Mouse (Mus musculus): ENCODE data around the gene Med19. TPM values are rescaled to one million over a fixed set of nuclear protein-coding genes. Genes with fewer than 3 reads are reported as not detected.
"Not testable (repeated sequence)": the region's sequence is repeated elsewhere in the genome, so short reads cannot be mapped to it uniquely, and the experiment has no call there.

Med19 gene
- polyA plus RNA-seq, 1 experiment from 2014 or later, result 53.5 TPM

DNA sequence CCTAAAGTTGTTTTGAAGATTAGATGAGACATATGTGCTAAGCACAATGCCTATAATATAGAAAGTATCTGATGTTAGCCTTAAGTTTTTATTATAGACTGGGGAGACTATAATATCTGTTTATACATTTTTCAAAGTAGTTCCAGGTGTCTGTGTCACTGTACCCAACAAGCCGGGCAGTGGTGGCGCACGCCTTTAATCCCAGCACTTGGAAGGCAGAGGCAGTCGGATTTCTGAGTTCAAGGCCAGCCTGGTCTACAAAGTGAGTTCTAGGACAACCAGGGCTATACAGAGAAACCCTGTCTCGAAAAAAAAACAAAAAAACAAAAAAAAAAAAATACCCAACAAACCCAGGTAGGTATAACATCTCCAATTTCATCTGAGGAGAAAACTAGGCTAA is 50.0 kb downstream of the Med19 start:
- not testable (repeated sequence) for ATAC-seq (ENCODE audit: low FRiP score); H3K27ac ChIP-seq; H3K27me3 ChIP-seq; H3K4me3 ChIP-seq; H3K9me3 ChIP-seq; H3K4me2 ChIP-seq; H3K9ac ChIP-seq
- Histone ChIP-seq H3K4me1 (replicated peaks) (peaks cover 32% of the 10 kb centered on the region), H3K36me3 (peaks cover 20% of the 10 kb centered on the region)
- WGBS, result 82% methylated on average over 5 of the region's 5 CpGs

DNA sequence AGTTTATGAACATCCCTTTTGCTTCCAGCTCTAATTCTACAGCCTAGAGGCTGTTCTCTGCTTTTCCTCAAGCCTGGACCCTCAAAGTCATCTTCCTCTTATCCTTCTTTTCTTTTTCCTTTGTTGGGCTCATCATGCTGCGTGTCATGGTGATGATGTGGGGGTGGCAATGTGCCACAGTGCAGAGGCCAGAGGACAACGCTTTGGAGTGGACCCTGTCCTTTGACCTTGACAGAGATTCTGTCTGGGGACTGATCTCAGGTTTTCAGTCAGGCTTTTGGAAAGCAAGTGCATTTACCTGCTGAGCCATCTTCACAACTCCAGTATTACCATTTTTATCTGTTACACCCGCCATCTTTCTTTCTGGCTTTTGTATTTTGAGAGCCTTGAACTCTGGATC is 53.0 kb downstream of the Med19 start:
- no peak overlapping the region for H3K27ac ChIP-seq
- no peaks in the 10 kb centered on the region for H3K36me3 ChIP-seq
- no peak for ATAC-seq (ENCODE audit: low FRiP score)
- H3K9ac ChIP-seq, result no peak overlapping the region
- no peaks in the 10 kb centered on the region for H3K27me3 ChIP-seq
- H3K4me1 ChIP-seq (replicated peaks), result peaks cover 39% of the 10 kb centered on the region
- 92% methylated on average over 3 of the region's 3 CpGs for WGBS
- no peaks in the 10 kb centered on the region for H3K9me3 ChIP-seq
- H3K4me3 ChIP-seq, result no peak overlapping the region
- H3K4me2 ChIP-seq, result no peak overlapping the region

DNA sequence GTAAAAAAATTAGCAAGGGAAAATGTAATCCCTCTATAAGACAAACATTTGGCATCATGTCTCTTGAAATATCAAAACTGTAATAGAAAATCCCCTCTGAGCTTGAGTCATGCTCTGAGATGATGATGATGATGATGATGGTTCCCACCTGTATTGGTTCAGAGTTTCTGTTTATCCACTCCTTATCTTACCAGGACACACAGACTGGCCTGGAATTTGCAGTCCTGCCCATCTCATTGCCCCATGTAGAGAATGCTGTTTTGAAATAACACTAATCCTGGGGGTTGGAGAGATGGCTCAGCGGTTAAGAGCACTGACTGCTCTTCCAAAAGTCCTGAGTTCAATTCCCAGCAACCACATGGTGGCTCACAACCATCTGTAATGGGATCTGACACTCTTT is 54.2 kb downstream of the Med19 start:
- H3K4me2 ChIP-seq, result no peak overlapping the region
- H3K36me3 ChIP-seq, result no peaks in the 10 kb centered on the region
- no peak for ATAC-seq (ENCODE audit: low FRiP score)
- whole genome bisulfite sequencing, result 74% methylated on average over 1 of the region's 1 CpGs
- H3K9ac ChIP-seq, result no peak overlapping the region
- peaks cover 45% of the 10 kb centered on the region for H3K4me1 ChIP-seq (replicated peaks)
- H3K27me3 ChIP-seq, result no peaks in the 10 kb centered on the region
- no peak overlapping the region for H3K27ac ChIP-seq
- H3K9me3 ChIP-seq, result no peaks in the 10 kb centered on the region
- no peak overlapping the region for H3K4me3 ChIP-seq

DNA sequence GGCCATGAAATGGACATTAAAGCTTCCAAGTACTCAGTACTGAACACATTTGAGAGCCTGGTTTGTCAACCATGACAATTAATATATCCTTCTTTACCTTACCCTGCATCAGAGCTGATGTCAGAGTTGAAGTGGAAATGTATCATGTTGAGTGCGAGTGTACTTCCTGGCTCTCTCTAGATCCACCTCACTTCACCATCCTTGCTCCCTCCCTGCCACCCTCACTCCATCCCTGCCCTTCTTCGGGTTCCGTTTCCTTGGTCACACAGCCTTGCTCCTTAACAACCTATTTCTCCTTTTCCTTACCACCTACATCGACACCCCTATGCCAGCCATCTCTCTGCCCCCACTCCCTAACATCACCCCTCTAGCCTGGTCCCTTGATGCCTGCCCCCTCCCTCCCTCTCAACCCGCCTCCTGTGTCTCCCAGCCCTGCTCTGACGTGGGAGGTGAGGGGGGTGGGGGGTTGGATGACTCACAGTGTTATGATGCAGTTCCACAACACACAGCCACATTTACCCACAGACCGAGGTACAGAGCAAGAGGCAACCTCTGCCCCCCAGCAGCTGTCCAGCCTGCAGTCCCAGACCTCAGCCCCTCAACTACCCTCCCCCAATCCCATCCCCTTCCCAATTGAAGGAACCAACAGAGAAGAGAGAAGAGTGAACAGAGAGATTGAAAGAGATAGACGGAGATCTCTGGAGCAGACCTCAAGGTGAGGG is 55.5 kb downstream of the Med19 start, which contains the start of gene Ypel4:
Gene Ypel4 (plus strand): TSS at position 480 of the 722 bp plus-strand sequence.
- H3K9ac ChIP-seq, result peak within 1 kb of the TSS; percentile 82
- peak; percentile 80 for ATAC-seq (ENCODE audit: low FRiP score)
- peak within 1 kb of the TSS; percentile 55 for H3K4me3 ChIP-seq
- H3K27me3 ChIP-seq, result no peaks in the 10 kb centered on the region
- H3K9me3 ChIP-seq, result no peaks in the 10 kb centered on the region
- H3K4me1 ChIP-seq (replicated peaks), result peaks cover 54% of the 10 kb centered on the region
- no peaks in the 10 kb centered on the region for H3K36me3 ChIP-seq
- H3K27ac ChIP-seq, result peak within 1 kb of the TSS; percentile 90
- 3% methylated on average over 8 of the region's 8 CpGs for WGBS
- H3K4me2 ChIP-seq, result peak within 1 kb of the TSS; percentile 80

DNA sequence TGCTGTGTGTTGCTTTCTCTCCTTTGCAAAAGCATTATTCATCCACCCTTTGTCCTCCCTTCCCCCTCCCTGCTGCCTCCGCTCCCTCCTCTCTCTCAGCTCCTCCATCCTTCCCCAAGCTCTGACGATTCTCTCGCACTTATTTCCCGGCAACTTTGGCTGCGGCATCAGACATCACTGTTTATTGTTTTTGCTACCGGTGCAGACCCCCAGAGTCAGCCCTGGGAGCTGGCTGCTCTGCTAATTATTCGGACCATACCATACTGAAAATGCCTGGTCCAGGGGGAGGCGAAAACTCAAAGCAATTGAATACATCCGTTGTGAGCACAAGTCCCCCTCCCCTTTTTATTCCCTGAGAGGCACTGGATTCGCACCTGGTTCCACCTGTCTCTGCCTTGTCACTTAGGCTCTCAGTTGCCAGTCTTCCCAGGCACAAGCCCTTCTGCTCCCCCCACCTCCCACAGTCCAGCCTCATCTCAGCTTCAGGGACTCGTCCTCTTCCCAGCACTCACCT is 56.2 kb downstream of the Med19 start:
- Histone ChIP-seq H3K27ac (peak overlapping the region; percentile 90), H3K27me3 (no peaks in the 10 kb centered on the region), H3K36me3 (no peaks in the 10 kb centered on the region), H3K9ac (peak overlapping the region; percentile 82), H3K4me1 (replicated peaks) (peaks cover 61% of the 10 kb centered on the region), H3K9me3 (no peaks in the 10 kb centered on the region), H3K4me2 (peak overlapping the region; percentile 80), H3K4me3 (peak overlapping the region; percentile 55)
- peak; percentile 63 for ATAC-seq (ENCODE audit: low FRiP score)
- 0% methylated on average over 11 of the region's 11 CpGs for WGBS

DNA sequence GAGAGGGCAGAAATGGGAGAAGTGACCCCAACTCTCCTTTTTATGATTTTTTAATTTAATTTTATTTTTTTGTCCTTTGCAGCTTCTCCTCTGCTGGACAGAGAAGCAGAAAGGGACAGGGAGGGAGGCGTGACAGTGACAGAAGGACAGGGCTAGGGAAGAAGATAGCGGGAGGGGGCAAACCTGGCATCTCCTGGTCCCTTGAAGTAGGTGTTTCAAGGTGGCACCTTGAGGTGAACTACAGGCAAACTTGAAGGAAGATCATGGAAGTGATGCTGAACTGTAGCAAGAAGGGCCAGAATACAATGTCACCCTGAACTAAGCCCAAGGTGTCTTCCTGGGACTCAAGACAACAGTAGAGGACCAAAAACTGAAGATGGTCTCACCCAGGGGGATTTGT is 56.7 kb downstream of the Med19 start:
- WGBS, result 2% methylated on average over 2 of the region's 2 CpGs
- peaks cover 65% of the 10 kb centered on the region for H3K4me1 ChIP-seq (replicated peaks)
- no peak for ATAC-seq (ENCODE audit: low FRiP score)

DNA sequence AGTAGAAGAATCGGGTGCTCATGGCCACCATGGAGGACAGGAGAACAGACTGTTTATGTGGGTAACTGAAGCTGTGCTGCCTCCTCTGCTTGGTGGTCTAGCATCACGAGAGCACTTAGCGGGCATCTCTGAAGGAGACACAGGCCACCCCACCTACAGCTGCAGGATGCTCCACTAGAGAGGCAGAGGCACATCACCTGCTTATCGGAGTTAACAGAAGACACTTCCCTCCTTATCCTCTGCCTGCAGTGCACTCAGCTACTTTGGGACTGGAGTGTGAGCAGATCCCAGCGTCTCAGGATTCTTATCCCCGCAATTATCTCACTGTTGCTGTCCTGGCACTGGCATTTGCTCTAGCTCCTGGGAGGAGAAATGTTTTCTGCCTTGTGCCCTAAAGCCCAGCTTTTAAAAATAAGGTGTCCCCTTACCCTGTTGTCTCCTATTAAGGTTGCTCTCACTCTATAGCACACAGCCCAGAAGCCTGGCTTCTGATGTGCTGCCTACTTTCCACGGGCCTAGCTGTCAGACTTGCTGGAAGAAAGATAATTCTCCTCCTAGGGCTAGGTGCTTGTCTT is 57.2 kb downstream of the Med19 start:
- peak overlapping the region; percentile 90 for H3K27ac ChIP-seq
- no peaks in the 10 kb centered on the region for H3K9me3 ChIP-seq
- H3K27me3 ChIP-seq, result no peaks in the 10 kb centered on the region
- peaks cover 70% of the 10 kb centered on the region for H3K4me1 ChIP-seq (replicated peaks)
- no peak for ATAC-seq (ENCODE audit: low FRiP score)
- H3K9ac ChIP-seq, result peak overlapping the region; percentile 82
- H3K36me3 ChIP-seq, result 0 out of 2 replicates have a peak, but pooled peaks cover 1% of the 10 kb centered on the region
- peak overlapping the region; percentile 55 for H3K4me3 ChIP-seq
- peak overlapping the region; percentile 80 for H3K4me2 ChIP-seq
- 21% methylated on average over 7 of the region's 7 CpGs for WGBS

More for the DNA sequence above, 56.7 kb downstream of the Med19 start:
- H3K9ac ChIP-seq, result peak overlapping the region; percentile 82
- peak overlapping the region; percentile 55 for H3K4me3 ChIP-seq
- no peaks in the 10 kb centered on the region for H3K27me3 ChIP-seq
- H3K4me2 ChIP-seq, result peak overlapping the region; percentile 80
- no peaks in the 10 kb centered on the region for H3K36me3 ChIP-seq
- peak overlapping the region; percentile 90 for H3K27ac ChIP-seq
- H3K9me3 ChIP-seq, result no peaks in the 10 kb centered on the region

DNA sequence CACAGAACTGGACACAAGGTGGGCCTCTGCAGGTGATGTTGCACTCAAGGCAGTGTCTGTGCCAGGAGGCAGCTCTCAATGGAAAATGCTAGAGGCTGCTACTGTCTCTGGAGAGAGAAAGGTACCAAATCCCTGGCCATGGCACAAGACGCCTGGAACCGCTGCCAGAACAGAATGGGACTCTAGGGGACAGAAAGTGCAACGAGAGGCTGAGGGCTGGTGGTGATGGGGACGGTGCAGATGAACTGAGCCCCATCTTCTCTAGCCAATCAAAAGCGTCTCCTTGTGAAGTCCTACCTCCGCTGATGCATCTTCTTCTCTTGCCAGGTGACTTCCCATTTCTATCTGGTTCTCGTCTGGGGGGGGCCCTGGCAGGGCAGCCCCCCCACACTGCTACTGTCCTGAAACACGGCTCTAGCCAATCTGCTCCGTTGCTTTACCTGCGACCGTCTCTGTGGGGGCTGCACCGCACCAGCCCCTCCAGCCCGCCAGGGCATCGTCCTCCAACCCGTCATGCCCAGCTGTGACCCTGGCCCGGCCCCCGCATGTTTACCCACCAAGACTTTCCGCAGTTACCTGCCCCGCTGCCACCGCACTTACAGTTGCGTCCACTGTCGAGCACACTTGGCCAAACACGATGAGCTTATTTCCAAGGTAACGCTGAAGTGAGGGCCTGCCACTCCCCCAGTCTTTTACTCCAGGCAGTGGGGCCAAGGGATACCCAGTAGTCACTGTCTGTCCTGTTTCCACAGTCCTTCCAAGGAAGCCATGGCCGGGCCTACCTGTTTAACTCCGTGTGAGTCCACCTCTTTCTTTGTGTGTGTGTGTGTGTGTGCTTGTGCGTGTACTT is 58.3 kb downstream of the Med19 start:
- Histone ChIP-seq H3K9ac (peak overlapping the region; percentile 82), H3K27ac (peak overlapping the region; percentile 23; the same call in 1 of the 2 replicates), H3K4me2 (peak overlapping the region; percentile 80), H3K36me3 (0 out of 2 replicates have a peak, but pooled peaks cover 4% of the 10 kb centered on the region), H3K9me3 (no peaks in the 10 kb centered on the region), H3K4me1 (replicated peaks) (peaks cover 81% of the 10 kb centered on the region), H3K27me3 (no peaks in the 10 kb centered on the region), H3K4me3 (peak overlapping the region; percentile 55)
- 6% methylated on average over 27 of the region's 27 CpGs for WGBS
- no peak for ATAC-seq (ENCODE audit: low FRiP score)

DNA sequence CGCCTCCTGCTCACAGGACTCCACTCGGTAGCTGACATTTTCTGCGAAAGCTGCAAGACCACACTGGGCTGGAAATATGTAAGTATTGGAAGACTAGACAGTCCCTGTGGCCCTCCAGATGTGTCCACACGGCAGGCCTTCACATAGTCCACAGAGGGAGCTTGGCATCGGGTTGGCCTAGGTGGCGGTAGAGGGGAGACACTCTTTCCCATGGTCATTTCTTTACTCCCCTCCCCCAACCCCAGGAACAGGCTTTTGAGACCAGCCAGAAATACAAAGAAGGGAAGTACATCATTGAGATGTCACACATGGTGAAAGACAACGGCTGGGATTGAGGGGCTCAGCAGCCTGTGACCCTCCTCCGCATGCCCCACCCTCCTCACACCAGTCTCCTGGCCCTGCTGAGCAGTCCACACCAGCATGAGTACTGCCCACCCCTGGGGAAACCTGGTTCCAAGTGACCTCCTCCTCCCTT is 59.3 kb downstream of the Med19 start:
- Histone ChIP-seq H3K4me3 (peak overlapping the region; percentile 55), H3K4me1 (replicated peaks) (peaks cover 91% of the 10 kb centered on the region), H3K4me2 (peak overlapping the region; percentile 80), H3K9me3 (no peaks in the 10 kb centered on the region), H3K9ac (peak overlapping the region; percentile 60), H3K27me3 (no peaks in the 10 kb centered on the region), H3K36me3 (0 out of 2 replicates have a peak, but pooled peaks cover 4% of the 10 kb centered on the region), H3K27ac (peak overlapping the region; percentile 58)
- no peak for ATAC-seq (ENCODE audit: low FRiP score)
- WGBS, result 6% methylated on average over 8 of the region's 8 CpGs

All from hindbrain, embryonic 13.5 days (tissue).